Mouse (Mus musculus): ENCODE measurements around the gene Tubgcp3. TPM values are rescaled to one million over a fixed set of nuclear protein-coding genes. Genes with fewer than 3 reads are reported as not detected.
"Not testable (repeated sequence)": the region's sequence is repeated elsewhere in the genome, so short reads cannot be mapped to it uniquely, and the experiment has no call there.

Tubgcp3 gene
- total RNA-seq (2022), result 10 to 100 TPM; 32.3 to 51.7 (median 38.7) TPM

DNA sequence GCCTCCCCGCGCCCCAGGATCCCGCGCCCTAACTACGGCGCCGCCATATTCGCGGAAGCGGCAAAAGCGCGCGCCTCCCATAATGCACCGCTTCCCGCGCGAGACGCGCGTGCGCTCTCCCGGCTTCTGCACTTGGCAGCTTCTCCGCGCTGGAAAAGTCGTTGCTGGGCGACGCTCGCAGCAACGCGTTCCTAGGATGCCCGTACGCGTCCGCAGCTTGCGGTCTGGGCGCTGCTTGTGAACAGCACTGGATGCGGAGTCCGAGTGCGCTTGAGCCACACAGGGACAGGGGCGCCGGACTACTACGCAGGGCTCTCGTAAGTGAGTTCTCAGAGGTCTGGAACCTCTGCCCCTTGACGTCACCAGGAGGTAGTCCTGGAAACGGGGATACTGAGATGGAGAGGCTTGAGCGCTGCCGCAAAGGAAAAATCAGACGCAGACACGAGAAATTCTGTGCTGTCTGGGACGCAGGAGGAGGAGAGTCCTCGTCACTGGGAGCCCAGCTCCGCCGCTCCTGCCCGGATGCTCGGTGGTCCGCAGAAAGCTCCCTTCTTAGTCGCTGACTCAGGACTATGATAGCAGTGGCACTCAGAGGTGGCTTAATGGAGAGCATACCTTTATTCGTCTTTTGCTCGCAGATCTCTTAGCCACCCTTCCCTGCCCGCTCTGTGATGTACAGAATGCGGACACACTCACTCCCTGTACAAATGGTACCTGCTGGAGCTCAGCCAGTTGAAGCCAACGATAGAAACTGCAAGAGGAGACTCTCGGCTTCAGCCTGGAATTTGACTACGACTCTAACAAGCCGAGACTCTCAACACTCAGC is at the start of gene Tubgcp3:
Tubgcp3 (minus strand) TSS at position 193 of the 826 bp plus-strand sequence.
- peak; percentile 76 for DNase-seq

DNA sequence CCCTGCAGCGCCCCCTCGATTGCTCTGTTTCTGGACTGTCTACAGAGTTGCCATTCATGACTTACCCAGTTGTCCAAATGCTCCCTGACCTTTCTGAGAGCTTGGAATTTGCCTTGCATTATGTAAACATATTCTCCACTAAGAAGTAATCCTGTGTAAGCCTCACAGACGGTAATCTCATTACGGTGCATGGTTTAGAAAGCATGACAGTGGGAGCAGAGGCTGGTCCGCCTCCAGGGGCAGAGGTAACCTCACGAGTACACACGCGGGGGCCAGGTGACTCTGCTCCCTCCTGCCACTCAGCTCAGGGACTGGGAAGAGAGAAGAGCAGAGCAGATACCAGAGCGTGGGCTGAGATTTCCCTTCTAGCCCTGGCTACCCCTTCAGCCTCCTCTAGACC is 47.0 kb upstream of the Tubgcp3 start:
- no peak for DNase-seq

DNA sequence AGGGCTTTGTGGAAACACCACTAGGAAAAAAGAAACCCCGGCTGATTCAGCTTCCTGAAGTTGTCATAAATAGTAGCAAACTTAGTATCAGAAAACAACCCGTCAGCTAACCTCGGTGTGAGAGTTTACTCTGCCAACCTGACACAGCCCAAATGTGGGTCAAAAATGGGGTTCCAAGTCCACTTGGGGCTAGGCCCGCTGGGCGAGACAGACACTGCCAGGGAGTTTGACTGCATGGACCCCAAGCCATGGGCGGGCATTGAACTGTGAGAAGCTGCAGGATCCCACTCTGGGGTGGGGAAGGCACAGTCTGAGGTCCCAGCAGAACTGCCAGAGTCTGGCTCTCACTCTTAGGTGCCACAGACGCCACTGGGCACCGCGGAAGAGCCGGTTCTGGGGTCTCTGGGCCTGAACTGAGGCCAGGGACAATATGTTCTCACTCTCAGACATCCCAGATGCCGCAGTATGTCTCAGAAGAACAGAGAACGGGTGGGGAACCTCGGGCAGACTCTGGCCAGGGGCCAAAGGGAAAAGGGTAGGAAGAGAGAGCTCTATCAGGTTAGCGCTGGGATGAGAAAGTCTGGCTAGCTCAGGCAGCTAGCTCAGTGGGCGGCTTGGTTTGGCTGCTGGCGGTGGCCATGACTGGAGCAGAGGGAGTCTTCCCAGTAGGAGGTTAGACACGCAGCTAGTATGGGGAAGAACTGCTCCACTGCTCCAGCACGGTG is 44.0 kb upstream of the Tubgcp3 start:
- DNase-seq, result no peak

DNA sequence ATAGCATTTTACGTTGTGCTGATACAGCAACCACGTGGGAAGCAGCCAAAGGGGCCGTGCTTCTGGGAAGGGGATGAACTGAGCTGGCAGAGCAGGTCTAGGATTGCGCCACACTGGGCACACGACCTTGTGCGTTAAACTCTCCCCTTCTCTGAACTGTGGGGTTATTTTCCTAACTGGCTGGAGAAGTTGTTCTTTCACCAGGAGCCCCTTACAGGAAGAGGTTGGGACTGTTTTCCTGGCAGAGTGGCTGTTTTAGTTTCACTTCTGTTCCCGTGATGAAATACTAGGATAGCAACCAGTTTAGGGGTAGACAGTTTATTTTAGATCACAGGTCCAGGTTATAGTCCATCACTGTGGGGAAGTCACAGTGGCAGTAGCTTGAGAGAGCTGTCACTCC is 39.6 kb upstream of the Tubgcp3 start:
- peak; percentile 44 for DNase-seq

DNA sequence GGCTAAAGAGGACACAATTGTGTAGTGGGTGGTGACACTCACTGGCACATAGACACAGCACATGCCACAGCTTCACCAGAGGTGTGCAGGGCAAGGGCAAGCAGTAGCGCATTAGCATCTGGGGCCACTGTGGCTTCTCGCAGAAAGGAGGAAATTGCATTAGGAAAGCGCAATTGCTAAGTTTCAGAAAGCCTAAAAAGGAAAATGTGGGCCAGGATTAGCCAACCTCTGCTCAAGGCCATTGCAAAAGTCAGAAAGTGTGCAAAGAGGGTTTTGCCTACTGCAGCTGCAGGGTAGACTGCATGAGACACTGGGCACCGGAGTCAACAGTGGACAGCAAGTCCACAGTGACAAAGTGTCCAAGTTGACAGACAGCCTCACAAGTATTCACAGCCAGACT is 31.5 kb upstream of the Tubgcp3 start:
- DNase-seq, result peak; percentile 7

DNA sequence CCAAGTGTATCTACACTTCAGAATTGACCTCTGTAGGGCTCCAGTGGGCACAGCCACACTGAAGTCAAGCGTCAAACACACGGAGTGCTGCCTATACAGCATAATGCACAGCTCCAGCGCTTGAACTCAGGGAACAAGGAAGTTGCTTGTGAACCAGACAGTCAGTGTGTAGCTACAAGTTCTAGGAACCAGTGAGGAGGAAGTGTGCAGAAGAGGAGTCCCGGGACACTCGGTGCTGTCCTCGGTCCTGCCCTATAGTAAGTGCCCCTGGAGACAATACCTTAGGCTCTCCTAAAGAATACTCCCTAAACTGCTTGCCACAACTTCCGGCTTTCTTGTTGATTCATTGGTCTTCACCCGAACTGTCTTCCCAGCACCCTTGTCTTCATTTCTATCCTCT is 30.2 kb upstream of the Tubgcp3 start:
- DNase-seq, result no peak

DNA sequence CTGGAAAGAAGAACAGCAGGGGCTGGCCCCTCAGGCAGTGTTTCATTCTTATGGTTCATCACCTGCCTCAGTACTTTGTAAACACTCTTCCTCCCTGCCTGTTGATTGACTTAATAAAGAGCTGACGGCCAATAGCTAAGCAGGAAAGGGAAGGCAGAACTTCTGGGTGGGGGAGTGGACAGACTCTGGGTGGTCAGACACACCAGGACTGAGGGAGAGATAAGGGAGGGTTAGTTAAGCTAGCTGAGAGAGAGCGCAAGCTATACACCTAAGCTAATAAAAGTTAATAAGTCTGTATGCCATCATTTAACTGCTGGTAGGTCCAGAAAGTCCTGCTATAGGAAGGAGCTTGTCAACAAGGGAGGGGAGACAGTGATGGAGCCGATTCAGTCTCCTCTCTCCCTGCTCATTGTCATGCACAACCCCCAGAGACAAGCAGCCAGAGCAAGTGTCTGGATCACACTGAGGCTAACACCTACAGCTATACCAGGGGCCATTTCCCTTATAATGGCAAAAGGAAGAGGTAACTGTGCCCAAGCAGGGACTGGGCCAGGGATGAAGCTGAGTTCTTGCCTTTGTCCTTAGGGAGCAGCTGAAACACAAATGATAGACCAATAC is 26.7 kb upstream of the Tubgcp3 start:
- no peak for DNase-seq

DNA sequence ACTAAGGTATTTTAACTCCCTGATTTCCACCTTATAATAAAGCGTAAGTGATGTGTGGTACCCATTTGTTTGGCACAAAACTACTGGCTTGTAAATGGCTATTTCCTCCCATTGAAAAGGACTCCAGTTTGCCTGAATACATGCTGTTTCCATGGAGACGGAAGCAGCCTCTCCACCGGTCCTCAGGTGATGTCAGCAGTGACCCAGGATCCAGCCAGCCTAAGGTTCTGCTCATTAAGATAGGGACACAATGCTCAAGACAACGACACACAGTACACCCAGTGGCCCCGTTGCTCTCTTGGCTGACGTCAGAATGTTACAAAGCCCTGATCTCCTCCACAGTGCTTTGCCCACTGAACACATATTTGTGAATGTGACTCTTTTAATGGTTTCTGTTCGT is 16.8 kb upstream of the Tubgcp3 start:
- DNase-seq, result no peak

DNA sequence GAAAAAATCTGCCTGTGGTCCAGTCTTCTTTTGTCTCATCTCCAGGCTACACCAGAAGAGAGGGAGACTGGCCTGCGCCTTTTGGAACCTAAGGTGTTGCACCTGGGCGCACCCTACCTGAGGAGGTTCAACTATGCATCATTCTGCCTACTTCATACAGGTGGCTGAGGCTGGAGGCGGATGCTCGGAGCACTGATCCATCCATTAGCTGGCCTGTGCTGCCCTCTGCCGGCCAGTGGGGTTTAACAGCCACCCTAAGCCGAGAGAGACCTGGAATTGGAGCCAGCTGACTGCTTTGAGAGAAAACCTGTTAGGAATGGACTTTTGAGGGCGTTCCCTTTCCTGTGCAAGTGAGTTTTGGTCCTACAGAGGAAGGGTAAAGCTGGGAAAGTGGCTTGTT is 5.5 kb upstream of the Tubgcp3 start:
- DNase-seq, result peak; percentile 47

DNA sequence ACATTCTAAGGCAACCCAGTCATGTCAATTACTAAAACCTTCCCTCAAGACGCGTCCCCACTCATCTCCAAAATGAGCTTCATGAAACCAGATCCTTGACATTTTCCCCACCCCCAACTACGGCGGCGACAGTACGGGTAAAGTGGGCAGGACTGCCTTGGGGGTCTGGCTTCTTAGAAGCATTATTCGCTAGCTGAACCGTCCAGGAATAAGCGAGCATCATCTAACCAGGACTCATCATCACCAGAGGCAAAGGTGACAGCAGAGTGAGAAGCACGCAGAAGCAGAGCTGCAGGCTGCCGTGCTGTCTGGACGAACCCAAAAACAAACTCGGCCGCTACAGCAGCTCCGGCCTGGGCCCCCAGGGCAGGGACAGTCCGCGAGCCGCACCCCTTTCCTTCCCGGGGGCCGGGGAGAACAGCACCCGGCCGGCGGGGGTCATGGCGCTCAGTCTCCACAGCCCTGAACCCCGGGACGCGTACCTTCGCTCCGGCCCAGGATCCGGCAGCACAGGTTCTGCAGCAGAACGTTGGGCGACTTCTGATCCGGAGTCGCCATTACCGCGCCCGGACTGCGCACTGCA is 484 bp downstream of the Tubgcp3 start:
- DNase-seq, result peak; percentile 3

DNA sequence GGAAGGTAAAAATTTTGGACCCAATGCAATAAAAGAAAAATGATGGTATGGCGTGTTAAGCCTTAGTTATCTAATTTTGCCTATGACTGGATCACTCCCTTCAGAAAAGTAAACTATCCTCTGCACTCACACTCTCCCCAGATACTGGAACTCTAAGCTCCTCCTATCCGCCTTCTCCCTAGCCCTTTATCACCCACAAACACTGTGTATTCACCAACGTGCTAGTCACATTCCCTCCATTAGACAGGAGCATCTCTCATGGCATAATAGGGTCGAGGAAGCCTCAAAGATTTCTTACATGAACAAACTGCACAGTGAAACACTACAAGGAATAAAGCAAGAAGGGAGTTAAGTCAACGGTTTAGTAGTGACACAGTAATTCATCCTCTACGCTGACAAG is 1.1 kb downstream of the Tubgcp3 start:
- no peak for DNase-seq

DNA sequence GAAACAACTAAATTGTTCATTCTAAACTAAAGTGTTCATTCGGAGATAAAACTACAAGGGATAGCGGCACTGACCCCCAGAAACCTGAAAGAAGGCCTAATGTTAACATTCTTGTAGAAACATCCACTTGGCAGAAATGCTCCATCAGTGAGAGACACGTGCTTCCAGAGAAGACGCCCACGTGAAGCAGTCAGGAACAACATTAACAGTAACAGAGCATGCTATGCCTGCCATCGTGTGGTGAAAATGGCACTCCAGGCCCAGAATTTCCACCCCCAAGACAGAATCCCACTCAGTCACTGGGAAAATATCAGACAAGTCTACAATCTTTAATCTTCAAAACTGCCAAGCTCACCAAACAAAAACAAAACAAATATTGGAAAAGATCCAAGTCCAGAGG is 3.2 kb downstream of the Tubgcp3 start:
- DNase-seq, result no peak

DNA sequence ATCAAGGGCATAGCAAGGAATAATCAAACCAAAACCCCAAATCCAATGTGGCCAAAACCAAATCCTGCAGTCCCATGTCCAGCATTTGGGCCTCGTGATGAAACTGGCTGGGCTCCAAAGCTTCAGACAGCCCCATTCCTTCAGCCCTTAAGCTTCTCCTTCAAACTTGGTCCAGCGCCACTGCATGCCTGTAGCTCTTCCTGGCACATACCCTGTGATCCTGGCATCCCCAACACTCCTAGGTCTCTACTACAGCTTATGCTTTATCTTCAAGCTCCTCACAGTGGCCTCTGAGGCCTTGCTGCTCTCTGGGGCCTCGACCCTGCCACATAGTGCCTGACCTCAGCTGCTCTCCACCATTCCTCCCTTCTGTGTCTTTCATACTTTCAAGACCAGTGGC is 5.5 kb downstream of the Tubgcp3 start:
- DNase-seq, result not testable (repeated sequence)

DNA sequence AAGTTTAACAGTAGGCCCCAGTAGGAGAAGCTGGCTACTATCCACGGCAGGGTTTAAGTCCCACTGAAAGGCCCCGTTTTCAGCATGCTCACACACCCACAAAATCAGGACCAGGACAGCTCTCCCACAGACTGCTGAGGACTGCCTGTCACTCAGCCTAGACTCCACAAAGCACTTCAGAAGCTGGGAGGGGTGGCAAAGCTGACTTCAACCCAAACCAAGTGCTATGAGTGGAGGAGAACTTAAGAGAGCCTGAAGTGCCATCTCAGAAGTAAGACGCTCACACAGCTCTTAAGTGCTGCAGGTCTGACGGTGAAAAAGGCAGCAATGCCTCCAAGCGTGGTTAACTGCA is 9.0 kb downstream of the Tubgcp3 start:
- no peak for DNase-seq

DNA sequence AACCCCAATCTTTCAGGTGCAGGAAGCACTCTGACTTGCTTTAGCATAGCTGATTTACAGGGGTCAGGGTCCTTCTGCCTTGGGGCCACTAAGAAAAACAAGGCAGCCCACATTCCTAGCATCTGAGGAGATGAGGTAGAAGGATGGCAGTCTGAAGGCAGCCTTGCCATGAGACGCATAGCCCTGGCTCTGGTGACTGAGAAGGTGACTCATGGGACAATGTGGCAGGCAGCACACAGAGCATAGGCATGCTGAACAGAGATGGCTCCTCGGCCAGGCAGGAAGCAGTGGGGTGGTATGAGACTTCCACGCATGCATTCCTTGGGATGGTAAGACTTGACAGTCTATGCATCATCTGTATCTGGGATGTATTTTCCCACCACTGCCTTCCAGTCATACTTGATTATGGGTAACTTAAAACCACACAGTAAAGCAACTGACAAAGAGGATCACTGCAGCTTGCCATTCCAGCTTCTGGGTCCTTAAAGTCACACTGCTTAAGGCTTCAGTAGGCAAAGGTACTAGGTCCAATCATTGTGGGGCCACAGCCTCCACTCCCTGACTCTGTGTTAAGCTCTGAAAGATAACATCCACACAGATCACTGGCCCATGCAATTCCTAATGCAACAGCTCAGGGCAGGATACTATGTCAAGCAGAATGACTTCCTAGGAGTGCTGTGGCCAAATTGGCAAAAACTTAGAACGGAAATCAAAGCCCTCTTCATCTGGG is 9.5 kb downstream of the Tubgcp3 start:
- DNase-seq, result peak; percentile 12

DNA sequence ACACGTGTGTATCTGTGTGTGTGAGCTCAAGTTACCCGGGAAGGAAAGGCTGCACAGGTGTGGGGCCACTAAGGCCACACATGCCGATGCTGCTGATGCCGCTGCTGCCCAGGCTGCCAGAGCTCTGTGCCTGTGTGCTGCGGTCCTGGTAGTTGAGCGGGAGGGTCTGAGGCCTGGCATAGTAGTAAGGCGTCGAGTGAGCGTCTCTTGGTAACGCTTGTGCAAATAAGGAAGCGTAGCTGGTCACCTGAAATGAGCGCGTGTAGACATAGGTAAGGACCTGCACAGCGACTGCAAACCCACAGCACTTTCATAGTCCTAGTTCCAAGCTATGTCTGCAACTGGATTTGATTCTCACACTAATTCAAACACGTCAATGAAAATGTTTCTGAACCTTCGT is 14.6 kb downstream of the Tubgcp3 start:
- no peak for DNase-seq

DNA sequence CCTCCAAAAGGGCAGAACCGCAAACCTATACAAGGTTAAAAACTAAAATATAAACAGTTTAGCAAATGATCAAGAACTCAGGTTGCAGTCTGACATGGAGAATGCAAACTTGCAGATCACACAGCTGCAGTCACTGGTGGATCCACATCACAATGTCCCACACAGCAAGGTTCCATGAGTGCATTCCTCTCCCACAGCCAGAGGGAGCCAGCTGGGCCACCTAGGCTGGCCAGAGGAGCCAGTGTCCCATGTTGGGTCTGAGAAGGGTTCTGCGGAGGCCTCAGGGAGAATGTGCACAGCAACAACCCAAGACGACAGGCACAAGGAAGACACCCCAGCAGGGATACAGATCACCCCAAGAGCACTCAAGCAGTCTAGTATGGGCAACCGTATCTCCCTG is 20.8 kb downstream of the Tubgcp3 start:
- DNase-seq, result no peak

DNA sequence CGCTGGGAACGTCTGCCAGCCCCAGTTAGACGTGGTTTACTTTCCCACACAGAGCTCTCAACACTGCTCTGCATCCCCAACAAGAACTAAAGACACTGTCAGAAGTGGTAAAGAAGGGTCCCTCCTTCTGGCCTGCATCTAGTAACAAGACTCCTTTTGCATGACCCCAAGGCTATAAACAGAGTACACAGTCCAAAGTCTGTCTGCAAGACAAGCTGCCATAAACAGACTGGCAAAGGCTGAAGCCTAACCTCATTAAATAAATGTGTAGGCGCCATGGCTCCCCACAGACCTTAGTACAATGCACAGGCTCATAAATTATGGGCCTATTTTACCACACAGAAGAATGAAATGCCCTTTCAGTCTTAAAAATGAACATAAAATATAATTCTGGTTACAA is 21.6 kb downstream of the Tubgcp3 start:
- no peak for DNase-seq

DNA sequence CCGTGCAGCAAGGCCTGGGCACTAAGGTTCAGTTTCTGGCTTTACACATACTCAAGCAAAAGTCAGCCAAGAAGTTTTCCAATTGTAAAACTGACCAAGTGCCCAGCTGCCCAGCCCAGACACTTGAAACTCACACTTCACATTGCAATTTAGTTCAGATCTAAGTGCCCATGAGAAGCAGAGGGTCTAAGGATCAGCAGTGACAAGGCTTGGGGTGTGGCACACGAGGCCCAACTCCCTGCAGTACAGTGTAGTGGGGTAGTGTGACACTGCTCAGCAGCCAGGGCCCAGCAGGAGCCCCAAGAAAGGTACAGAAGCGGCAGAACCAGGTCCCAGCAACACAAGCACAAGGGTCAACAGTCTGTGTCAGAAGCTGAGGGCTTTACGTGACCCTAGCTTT is 23.1 kb downstream of the Tubgcp3 start:
- DNase-seq, result no peak

DNA sequence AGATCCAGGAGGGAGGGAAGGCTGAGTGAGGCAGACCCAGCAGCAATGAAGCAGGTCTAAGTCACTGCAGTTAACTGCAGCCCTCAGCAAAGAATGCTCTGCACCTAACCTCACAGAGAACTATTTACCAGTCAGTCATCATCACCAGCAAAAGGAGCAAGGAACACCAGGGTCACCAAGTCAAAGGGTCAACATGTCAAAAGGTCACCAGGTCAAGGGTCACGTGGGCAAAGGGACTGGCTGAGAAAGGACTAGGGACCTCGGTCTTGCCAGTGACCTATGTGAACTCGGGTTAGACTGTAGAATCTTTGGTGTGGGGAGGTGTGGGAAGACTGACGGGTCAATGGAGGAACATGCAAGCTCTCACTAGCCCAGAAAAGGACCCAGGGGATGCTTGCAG is 25.5 kb downstream of the Tubgcp3 start:
- DNase-seq, result no peak

DNA sequence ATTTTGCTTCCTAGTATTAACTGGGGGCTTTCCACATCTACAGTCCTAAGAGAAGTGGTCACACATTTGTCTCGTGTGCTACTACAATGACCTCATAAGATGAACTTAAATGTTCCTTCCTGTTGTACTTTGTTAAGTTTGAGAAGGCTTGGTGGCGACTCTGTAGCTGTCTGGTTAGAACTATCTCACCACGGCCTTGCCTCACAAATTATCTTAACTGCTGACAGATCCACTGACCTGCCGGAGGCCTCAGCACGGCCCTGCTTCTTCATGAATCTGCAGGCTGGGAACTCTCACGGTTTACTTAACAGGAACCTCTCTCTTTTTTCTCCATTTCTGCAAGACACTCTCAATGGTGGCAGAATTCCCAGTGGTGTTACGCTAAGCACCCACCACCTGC is 27.2 kb downstream of the Tubgcp3 start:
- DNase-seq, result no peak

DNA sequence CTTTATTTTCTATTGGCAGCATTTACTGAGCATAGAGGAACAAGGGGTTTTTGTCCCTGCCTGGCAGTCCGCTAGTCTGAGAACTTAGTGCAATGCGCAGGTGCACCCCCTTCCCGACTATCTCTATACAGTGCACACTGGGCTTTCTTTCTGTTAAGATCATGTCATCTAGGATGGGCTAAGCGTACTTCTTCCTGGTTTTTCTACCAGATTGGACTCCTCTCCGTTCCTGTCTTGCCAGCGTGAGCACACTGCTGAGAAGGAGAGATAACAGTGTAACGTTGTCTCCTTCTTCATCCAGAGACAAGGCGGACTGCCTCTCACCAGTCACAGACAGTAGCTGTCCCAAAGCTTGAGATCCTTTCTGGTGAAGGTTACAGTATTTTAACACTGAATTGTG is 27.7 kb downstream of the Tubgcp3 start:
- DNase-seq, result no peak

DNA sequence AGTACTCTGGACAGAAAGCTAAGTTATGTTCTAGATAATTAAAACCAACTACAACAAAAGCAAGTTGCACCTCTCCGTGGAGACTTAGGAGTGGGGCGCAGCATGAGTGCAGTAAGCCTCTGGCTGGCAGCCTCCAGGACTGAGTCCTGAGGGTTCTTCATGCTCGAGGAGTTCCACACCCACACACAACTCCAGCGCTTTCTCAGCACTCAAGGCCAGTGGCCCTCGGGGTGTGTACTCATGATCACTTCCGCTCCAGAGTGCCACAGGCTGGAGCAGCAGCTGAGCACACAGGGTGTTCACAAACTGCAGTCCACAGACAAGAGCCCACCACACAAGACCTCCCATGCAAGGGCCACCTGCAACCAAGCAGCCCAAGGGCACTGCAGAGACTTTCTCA is 30.5 kb downstream of the Tubgcp3 start:
- no peak for DNase-seq
